Mouse (Mus musculus): ENCODE measurements around the gene Slc4a5.

The Slc4a5 gene

GRCm38 (mm10) chr6:83231486-83231885 lies 11.9 kb downstream of the Slc4a5 start:
- no peak for DNase-seq (ENCODE audit: low read depth, low spot score)

- DNase-seq (ENCODE audit: low read depth, low spot score) = no peak
These were observed 13.7 kb downstream of the Slc4a5 start for GRCm38 (mm10) chr6:83233306-83233705.

GRCm38 (mm10) chr6:83234280-83234741 lies 14.7 kb downstream of the Slc4a5 start:
- no peak for DNase-seq (ENCODE audit: low read depth, low spot score)

DNA sequence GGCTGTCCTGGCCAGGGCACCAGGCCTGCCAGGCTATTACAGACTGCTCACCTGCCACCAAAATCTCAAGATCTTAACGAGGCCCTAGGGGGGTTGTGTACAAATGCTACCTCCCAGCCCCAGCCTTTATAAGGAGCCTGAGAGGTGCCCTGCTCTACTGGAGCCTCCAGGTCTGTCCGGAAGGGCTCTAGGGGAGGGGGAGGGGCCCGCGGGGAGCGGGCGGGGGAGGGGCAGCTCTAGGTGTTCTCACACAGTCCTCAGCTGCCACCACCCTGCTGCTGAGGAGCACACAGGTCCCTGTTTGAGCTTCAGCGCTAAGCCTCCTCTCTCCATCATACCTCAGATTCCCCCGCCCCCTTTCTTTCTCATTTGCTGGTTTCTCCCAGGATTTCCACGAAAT lies 17.5 kb downstream of the Slc4a5 start:
- DNase-seq (ENCODE audit: low read depth, low spot score) = no peak

DNA sequence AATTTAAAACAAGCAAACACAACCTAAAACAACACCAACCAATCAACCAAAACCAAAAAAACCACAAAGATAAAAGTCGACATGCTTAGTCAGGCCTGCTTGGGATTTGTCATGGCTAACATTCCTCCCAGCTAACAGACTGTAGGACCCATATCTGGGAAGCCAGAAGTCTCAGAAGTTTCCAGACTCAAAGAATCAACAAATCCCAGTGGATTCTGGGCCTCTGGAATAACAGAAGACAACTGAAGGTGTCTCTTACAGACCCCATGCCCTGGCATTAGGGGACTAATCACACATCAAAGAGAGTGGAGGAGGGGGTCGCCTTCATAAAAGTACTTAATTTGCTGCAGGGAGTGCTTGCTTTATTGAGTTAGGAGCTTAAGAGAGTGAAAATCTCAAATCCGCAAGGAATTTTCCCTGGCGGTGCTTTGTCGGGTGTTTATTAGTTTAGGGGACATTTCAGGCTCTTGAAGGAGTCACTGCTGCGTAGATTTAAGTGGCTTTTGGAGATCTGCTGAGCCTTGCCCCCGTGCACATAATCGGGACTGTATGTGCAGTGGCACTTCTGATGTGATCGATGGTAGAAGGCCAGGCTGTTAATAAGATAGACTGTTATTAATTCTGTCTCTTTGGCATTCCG lies 24.9 kb downstream of the Slc4a5 start:
- no peak for DNase-seq (ENCODE audit: low read depth, low spot score)

DNA sequence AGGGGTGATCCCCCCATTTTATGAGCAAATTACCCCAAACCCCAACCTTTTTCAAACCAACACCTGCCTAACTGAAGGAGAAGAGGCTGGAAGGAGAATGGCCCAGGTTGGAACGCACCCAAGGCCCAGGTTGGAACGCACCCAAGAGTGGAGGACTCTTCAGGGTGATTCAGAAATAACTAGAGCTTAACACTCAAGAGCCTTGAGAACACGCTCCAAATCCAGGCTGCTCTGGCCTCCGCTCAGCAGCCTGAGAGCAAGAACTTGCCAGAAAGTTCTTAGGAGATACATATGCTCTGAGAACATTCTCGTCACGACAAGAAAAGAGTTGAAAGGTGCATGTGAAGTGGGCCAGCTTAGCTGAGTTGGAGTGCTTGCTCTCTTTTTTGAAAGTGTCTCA lies 25.5 kb downstream of the Slc4a5 start:
- DNase-seq (ENCODE audit: low read depth, low spot score) = no peak

GRCm38 (mm10) chr6:83245997-83246396 lies 26.4 kb downstream of the Slc4a5 start:
- DNase-seq (ENCODE audit: low read depth, low spot score) = no peak

DNA sequence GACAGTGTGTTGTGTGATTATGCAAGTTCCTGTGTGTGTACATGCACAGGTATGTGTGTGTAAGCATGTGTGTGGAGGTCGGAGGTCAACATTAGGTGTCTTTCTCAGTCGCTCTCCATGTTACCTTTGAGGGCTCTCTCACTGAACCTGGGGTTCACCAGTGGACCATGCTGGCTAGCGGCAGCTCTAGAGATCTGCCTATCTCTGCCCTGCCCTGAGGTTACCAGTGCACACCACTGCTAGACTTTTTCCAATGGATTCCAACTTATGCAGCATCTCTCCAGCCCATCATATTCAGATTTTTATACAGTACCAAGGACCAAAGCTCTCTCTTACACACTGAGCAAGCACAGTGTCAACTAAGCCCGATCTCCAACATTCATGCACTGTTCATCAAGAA lies 27.1 kb downstream of the Slc4a5 start:
- no peak for DNase-seq (ENCODE audit: low read depth, low spot score)

- DNase-seq (ENCODE audit: low read depth, low spot score) = no peak
These were observed 27.5 kb downstream of the Slc4a5 start for GRCm38 (mm10) chr6:83247153-83247552.

DNA sequence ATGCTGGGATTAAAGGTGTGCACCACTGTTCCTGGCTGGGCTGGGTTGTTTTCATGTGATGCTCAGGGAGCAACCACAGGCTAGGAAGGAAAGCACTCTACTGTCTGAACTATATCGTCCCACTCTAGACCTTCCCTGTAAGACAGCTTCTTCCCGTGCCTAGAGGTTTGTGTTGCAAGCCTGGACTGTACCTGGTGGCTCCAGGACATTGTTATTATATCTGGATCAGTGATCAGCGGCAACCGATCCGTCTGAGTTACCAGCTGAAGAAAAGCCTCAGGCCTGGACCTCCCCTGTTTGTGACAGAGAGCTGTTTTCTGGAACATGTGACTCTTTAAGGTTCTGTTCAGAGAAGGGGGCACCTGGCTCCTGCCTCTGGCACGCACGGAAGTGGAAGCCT lies 34.6 kb downstream of the Slc4a5 start:
- DNase-seq (ENCODE audit: low read depth, low spot score) = no peak

DNA sequence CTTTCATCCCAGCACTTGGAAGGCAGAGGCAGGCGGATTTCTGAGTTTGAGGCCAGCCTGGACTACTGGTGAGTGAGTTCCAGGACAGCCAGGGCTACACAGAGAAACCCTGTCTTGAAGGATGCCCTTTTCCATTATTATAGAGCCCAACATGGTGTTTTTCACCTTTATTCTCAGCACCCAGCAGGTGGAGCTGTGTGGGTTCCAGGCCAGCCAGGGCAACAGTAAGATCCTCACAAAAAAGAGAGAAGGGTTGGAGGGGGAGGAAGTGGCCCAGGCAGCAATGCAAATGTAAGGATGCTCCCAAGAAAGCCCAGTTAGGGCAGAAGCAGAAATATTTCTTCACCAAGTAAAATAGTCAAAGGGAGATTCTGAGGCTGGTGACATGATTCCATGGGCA lies 44.9 kb downstream of the Slc4a5 start:
- peak; percentile 43 for DNase-seq (ENCODE audit: low read depth, low spot score)

DNA sequence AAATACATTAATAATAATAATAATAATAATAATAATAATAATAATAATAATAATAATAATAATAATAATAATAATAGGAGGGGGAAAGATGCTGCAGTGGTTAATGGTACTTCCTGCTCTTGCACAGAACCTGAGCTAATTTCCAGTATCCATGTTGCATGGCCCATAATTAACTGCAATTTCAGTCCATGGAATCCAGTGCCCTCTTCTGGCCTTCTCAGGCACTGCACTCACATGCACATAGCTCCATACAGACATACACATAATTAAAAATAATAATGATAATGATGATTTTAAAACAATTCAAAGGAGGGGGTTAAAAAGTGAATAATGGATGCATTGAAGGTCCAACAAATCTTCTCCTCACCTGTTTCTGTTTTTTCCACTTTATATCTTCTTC lies 45.6 kb downstream of the Slc4a5 start:
- peak; percentile 49 for DNase-seq (ENCODE audit: low read depth, low spot score)

DNA sequence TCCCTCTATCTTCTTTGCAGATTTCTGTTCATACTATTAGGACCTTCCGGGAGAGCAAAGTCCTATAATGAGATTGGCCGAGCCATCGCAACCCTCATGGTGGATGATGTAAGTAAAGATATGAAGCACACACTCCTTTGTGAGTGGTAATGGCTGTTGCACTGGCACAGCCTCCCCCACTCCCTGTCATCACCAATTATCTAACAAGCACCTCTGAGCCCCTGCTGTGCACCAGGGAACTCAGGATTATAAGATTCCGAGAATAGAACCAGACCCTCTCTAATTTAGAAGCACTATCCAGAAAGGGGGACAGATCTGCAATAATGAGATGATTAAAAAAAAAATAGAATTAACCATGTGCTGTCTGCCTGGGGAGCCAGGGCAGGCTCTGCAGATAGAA lies 46.0 kb downstream of the Slc4a5 start:
- DNase-seq (ENCODE audit: low read depth, low spot score) = no peak

GRCm38 (mm10) chr6:83267616-83268015 lies 48.0 kb downstream of the Slc4a5 start:
- DNase-seq (ENCODE audit: low read depth, low spot score) = no peak

- DNase-seq (ENCODE audit: low read depth, low spot score) = peak; percentile 79
These were observed 48.7 kb downstream of the Slc4a5 start for GRCm38 (mm10) chr6:83268144-83269010.

GRCm38 (mm10) chr6:83273733-83274132 lies 54.1 kb downstream of the Slc4a5 start:
- peak; percentile 54 for DNase-seq (ENCODE audit: low read depth, low spot score)

GRCm38 (mm10) chr6:83277151-83277550 lies 57.5 kb downstream of the Slc4a5 start:
- DNase-seq (ENCODE audit: low read depth, low spot score) = no peak

GRCm38 (mm10) chr6:83278881-83279280 lies 59.3 kb downstream of the Slc4a5 start:
- peak; percentile 69 for DNase-seq (ENCODE audit: low read depth, low spot score)

DNA sequence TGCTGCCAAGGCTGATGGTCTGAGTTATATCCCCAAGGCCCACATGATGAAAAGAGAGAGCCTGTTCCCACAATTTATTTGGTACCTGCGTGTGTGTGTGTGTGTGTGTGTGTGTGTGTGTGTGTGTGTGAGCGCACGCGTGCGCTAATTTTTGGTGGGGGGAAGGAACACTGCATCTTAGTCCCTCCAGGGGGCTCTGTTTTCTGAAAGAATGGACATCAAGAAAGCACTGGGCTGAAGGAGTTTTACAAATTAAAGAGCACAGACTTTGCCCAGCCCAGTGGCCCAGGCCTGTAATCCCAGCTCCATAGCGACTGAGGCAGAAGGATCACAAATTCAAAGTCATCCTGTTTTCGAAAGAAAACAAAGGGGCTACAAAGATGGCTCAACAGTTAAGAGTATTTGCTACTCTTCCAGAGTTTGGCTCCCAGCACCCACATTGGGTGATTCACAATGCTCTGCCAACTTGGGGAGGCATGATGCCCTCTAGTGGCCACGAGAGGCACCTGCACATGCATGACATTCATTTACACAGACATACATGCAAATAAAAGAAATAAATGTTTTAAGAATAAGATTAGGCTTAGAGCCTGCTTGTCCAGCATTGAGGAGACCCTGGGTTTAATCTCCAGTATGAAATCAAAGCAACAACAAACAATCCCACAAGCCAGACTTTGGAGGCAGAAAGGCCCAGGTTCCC lies 60.8 kb downstream of the Slc4a5 start:
- peak; percentile 48 for DNase-seq (ENCODE audit: low read depth, low spot score)

DNA sequence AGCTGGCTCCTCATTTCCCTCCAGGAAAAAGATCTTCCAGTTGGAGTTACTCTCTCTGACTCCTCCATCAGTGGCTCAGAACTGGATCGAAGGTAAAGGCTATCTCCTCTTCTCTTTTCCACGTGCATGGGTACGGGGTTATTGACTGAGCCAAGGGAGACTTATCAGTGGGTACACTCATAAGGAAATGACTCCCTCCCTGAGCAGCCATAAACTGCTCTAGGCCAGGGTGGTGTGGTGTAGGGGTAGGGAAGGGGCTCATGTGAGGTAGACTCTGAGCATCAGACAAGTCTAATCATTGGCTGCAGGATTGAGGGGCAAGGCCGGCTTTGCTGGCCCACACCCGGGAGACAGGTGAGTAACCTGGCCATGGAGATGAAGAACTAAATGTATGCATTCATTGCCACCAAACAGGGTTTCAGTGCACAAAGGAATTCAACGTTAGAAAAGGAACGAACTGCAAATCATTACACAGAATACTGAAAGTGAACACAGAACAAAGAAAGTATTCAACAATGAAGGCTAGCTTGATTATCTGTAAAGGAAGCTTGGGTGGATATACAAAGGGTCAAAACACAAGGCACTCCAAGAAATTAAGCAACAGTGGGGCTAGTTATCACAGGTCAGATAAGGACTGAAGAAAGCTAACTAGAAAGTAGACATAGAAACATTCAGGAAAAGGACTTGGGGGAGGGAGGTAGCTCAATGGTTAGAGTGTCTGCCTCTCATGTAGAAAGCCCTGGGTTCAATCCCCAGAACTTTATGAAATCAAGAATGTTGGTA lies 81.0 kb downstream of the Slc4a5 start:
- DNase-seq (ENCODE audit: low read depth, low spot score) = no peak

- no peak for DNase-seq (ENCODE audit: low read depth, low spot score)
These were observed 81.7 kb downstream of the Slc4a5 start for GRCm38 (mm10) chr6:83301294-83301693.

DNA sequence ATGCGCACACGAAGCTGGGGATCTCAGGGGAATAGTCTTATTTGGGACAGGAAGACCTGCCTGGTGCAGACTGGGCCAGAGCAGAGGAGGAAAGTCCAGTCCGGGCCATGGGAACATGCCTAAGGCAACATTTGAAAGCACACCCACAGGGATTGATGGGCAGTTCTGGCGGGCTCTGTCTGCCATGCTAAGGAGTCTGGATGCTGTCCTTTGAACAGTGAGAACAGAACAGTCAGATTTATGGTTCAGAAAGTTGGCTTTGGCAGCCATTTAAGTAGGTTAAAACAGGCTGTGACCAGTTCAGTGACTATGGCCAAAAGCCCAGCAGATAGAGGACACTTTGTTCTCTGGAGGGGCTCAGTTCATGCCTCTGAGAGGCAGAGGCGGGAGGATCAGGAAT lies 82.6 kb downstream of the Slc4a5 start:
- no peak for DNase-seq (ENCODE audit: low read depth, low spot score)

Data from CD4-positive, CD25-positive, alpha-beta regulatory T cell, adult 2 months (primary cell).